Comparison of ENCODE assay signal across 10 mouse cellular contexts in the genomic region with DNA sequence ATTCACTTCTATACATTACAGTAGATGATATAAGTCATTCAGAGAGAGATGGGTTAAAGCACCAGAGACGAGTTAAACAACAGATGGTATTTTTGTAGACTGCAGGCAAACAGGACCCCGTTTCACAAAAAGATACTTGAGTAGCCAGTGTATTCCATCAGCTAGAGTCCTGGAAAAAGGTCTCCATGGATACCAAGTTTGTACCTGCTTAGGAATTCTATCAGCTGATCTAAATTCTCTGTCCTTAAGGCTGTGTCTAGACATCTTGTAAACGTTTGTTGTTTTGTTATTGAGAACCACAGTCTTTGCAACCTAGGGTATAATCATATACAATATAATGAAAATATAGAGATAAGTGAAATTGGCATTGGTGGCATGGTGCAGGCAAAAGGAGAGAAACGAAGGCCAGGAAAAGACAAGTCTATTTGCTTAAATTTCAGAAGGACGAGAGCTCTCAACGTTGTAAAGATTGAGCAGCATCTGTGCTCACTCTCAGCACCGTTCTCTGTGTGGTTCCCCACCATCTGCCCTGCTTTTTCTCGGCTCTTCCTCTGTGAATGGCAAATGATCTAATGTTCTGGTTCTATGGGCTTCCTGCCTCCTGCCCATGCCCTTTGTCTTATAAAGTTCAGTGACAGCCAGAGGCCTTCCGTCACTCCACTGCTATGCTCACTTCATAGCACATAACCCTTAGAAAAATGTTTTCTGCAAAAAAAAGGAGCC.
A peak's percentile ranks its signal among the peaks of the same experiment; 100 is the strongest.
DNase-seq lines count a peak whose midpoint lies in the region; ATAC-seq lines count a peak whose summit lies in the region.
"Had no signal": no experiment of that assay in that cellular context is flagged by ENCODE, and none has a peak within 500 bp of the region (broad histone marks: within the 10 kb centered on the region; RNA-seq: fewer than 3 reads in every experiment).

No protein-coding gene starts in this region.

- 54% methylated on average over 9 of the region's 9 CpGs for WGBS in midbrain, embryonic 16.5 days
- 63% methylated on average over 9 of the region's 9 CpGs for WGBS in midbrain, embryonic 11.5 days
- WGBS in intestine, embryonic 15.5 days = 66% methylated on average over 9 of the region's 9 CpGs

- H3K9ac ChIP-seq in midbrain, embryonic 16.5 days (ENCODE audit: low read depth, low read length) = no peak overlapping the region
- H3K9ac ChIP-seq in midbrain, embryonic 11.5 days (ENCODE audit: low read length) = no peak overlapping the region
- H3K9ac ChIP-seq in intestine, embryonic 15.5 days = no peak overlapping the region

- no peaks in the 10 kb centered on the region for H3K9me3 ChIP-seq in midbrain, embryonic 16.5 days (replicated peaks; ENCODE audit: control insufficient read depth, low read length, poor library complexity, severe bottlenecking)
- H3K9me3 ChIP-seq in midbrain, embryonic 11.5 days (ENCODE audit: control insufficient read depth, low read length) = no peaks in the 10 kb centered on the region
- no peaks in the 10 kb centered on the region for H3K9me3 ChIP-seq in intestine, embryonic 15.5 days
- H3K9me3 ChIP-seq: heart, embryonic 10.5 days had no signal

- H3K36me3 ChIP-seq in midbrain, embryonic 16.5 days (ENCODE audit: control insufficient read depth, insufficient read depth, low read length) = no peaks in the 10 kb centered on the region
- H3K36me3 ChIP-seq in midbrain, embryonic 11.5 days (ENCODE audit: control insufficient read depth, insufficient read depth, low read length) = no peaks in the 10 kb centered on the region
- H3K36me3 ChIP-seq in intestine, embryonic 15.5 days = no peaks in the 10 kb centered on the region
- H3K36me3 ChIP-seq: heart, embryonic 10.5 days had no signal

- H3K4me1 ChIP-seq in midbrain, embryonic 16.5 days (ENCODE audit: control insufficient read depth, insufficient read depth, low read length) = peaks cover 2% of the 10 kb centered on the region; the same call in 1 of the 2 replicates
- no peaks in the 10 kb centered on the region for H3K4me1 ChIP-seq in midbrain, embryonic 11.5 days (ENCODE audit: control insufficient read depth, insufficient read depth, low read length)
- H3K4me1 ChIP-seq in intestine, embryonic 15.5 days (replicated peaks) = no peaks in the 10 kb centered on the region
- H3K4me1 ChIP-seq: heart, embryonic 10.5 days had no signal

- no peak overlapping the region for H3K27ac ChIP-seq in midbrain, embryonic 16.5 days (ENCODE audit: low read length)
- H3K27ac ChIP-seq in midbrain, embryonic 11.5 days (ENCODE audit: low read depth, low read length) = no peak overlapping the region
- no peak overlapping the region for H3K27ac ChIP-seq in intestine, embryonic 15.5 days
- H3K27ac ChIP-seq: heart, embryonic 10.5 days had no signal

- H3K27me3 ChIP-seq in midbrain, embryonic 16.5 days (ENCODE audit: control insufficient read depth, insufficient read depth, low read depth, low read length) = no peaks in the 10 kb centered on the region
- H3K27me3 ChIP-seq in midbrain, embryonic 11.5 days (ENCODE audit: control insufficient read depth, insufficient read depth, low read length) = no peaks in the 10 kb centered on the region
- no peaks in the 10 kb centered on the region for H3K27me3 ChIP-seq in intestine, embryonic 15.5 days (replicated peaks)

- 0 out of 2 replicates have a peak, but pooled peaks have one; percentile 17 for ATAC-seq in midbrain, embryonic 16.5 days
- no peak for ATAC-seq in midbrain, embryonic 11.5 days (ENCODE audit: low FRiP score)
- no peak for ATAC-seq in intestine, embryonic 15.5 days
- no peak for ATAC-seq in inflammation-experienced regulatory T-cells, adult 6 months

- DNase-seq in midbrain, embryonic 11.5 days (ENCODE audit: low spot score, missing footprints) = no peak
- DNase-seq in frontal cortex, postnatal 10 days (ENCODE audit: low spot score in 2 of 2) = peak; percentile 19 to 25
- peak; percentile 64 to 79 for DNase-seq in layer of hippocampus, postnatal 14 days (ENCODE audit: low spot score in 2 of 2)
- DNase-seq in right cerebral cortex, postnatal 14 days = peak; percentile 6
- DNase-seq in testis, postnatal 14 days (ENCODE audit: low spot score) = no peak
- DNase-seq: kidney, adult 11 months had no signal

- H3K4me3 ChIP-seq in midbrain, embryonic 16.5 days (ENCODE audit: low read depth, low read length) = no peak overlapping the region
- no peak overlapping the region for H3K4me3 ChIP-seq in midbrain, embryonic 11.5 days (ENCODE audit: low read depth, low read length)
- no peak overlapping the region for H3K4me3 ChIP-seq in intestine, embryonic 15.5 days (replicated peaks)
- H3K4me3 ChIP-seq: heart, embryonic 10.5 days had no signal

- no peak overlapping the region for H3K4me2 ChIP-seq in midbrain, embryonic 16.5 days (ENCODE audit: low read length)
- H3K4me2 ChIP-seq in midbrain, embryonic 11.5 days = no peak overlapping the region
- H3K4me2 ChIP-seq in intestine, embryonic 15.5 days (replicated peaks) = no peak overlapping the region

Comparison
In these comparisons a context has a peak if more than half of its experiments do, and no peak if none do; other contexts are left out.
1. DNase-seq: peak in frontal cortex, postnatal 10 days (2 of 2), layer of hippocampus, postnatal 14 days (2 of 2) and right cerebral cortex, postnatal 14 days (single experiment); none in midbrain, embryonic 11.5 days (single experiment) and testis, postnatal 14 days (single experiment).